Mouse (Mus musculus): Measurements from ENCODE around the gene Tmem253. TPM values are rescaled to one million over a fixed set of nuclear protein-coding genes. Genes with fewer than 3 reads are reported as not detected.
A peak's percentile ranks its signal among the peaks of the same experiment; 100 is the strongest.

Tmem253 gene
- polyA plus RNA-seq, 1 experiment: 0.27 TPM

DNA sequence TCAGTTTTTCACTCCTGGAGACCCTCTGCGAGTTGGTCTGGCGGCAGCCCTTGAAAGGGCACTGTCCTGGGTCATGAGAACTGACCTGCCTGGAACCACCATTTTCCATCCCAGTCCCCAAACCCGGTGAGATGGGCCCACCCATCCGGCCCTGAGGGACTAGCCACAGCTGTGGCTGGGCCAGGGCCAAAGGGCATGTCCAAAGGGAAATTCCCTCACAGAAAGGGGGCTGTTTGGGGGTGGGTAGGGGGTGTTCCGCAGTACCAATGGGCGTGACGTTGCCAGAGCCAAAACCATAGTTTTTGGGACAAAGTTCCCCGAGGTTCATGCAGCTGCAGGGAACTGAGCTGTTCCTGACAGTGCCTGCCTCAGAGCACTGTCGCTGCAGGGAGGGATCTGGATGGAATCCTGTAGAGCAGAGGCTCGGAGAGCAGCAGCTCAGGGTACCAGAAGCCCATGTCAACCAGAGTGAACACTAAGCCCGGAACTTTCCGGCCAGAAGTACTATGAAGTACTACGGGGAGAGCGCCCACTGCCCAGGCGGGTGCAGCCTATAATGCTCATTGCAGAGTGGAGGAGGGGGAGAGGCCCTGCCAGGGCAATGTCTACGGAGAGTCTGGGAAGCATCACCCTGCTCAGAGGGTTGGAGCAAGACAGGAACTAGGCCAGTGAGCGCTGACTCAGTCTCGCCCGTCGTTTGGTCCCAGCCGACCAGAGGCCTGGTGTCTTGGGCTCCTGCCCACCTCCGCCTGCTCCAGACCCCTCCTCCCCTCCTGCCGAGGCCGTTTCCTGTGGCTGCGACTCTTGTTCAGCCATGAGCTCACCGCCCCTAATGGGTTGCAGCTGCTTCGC lies 29.9 kb upstream of the Tmem253 start:
- DNase-seq (ENCODE audit: low read depth in 1 of 2, low spot score in 2 of 2): no peak
- WGBS: 8% methylated on average over 27 of the region's 27 CpGs
- TF ChIP-seq CTCF (IDR thresholded peaks at IDR 0.05; ENCODE audit: extremely low read depth, insufficient read depth, insufficient read length, insufficient replicate concordance) (no peak), POLR2A (IDR thresholded peaks at IDR 0.05; ENCODE audit: low read depth, low read length) (no peak)
- Histone ChIP-seq H3K4me1 (ENCODE audit: control insufficient read depth, insufficient read depth, insufficient read length) (peaks cover 12% of the 10 kb centered on the region), H3K27ac (ENCODE audit: insufficient read depth, low read length) (0 out of 2 replicates have a peak overlapping the region, but pooled peaks have one; percentile 6), H3K27me3 (ENCODE audit: control insufficient read depth, insufficient read depth, low read length) (peaks cover 8% of the 10 kb centered on the region; the same call in 1 of the 2 replicates), H3K4me3 (ENCODE audit: extremely low read depth, insufficient read depth, insufficient read length) (peak overlapping the region; percentile 62), H3K36me3 (ENCODE audit: control insufficient read depth, insufficient read depth, low read length) (no peaks in the 10 kb centered on the region)

- TF ChIP-seq CTCF (IDR thresholded peaks at IDR 0.05; ENCODE audit: extremely low read depth, insufficient read depth, insufficient read length, insufficient replicate concordance) (no peak), POLR2A (IDR thresholded peaks at IDR 0.05; ENCODE audit: low read depth, low read length) (no peak)
- H3K27ac ChIP-seq (ENCODE audit: insufficient read depth, low read length): no peak overlapping the region
- H3K4me3 ChIP-seq (ENCODE audit: extremely low read depth, insufficient read depth, insufficient read length): no peak overlapping the region
- H3K36me3 ChIP-seq (ENCODE audit: control insufficient read depth, insufficient read depth, low read length): no peaks in the 10 kb centered on the region
- peaks cover 8% of the 10 kb centered on the region; the same call in 1 of the 2 replicates for H3K27me3 ChIP-seq (ENCODE audit: control insufficient read depth, insufficient read depth, low read length)
- peaks cover 12% of the 10 kb centered on the region for H3K4me1 ChIP-seq (ENCODE audit: control insufficient read depth, insufficient read depth, insufficient read length)
- DNase-seq (ENCODE audit: low read depth in 1 of 2, low spot score in 2 of 2): no peak
- 33% methylated on average over 7 of the region's 7 CpGs for WGBS
Measured at GRCm38 (mm10) chr14:51986153-51986505, 29.3 kb upstream of the Tmem253 start.

DNA sequence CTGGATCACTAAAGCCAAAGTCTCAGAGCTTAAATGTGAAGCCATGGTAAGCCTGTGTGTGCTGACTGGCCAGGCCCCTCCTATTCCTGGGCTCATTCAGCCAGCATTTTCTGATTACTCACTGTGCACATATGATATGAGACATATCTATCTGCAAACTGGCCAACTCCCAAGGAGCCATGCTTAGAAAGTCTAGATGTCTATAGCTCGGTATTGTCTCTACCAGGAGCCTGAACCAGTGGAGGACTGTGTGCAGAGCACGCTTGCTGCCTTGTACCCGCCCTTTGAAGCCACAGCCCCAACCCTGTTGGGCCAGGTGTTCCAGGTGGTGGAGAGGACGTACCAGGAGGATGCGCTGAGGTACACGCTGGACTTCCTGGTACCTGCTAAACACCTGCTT lies 28.3 kb upstream of the Tmem253 start:
- Histone ChIP-seq H3K36me3 (ENCODE audit: control insufficient read depth, insufficient read depth, low read length) (no peaks in the 10 kb centered on the region), H3K27me3 (ENCODE audit: control insufficient read depth, insufficient read depth, low read length) (peaks cover 8% of the 10 kb centered on the region; the same call in 1 of the 2 replicates), H3K4me3 (ENCODE audit: extremely low read depth, insufficient read depth, insufficient read length) (no peak overlapping the region), H3K4me1 (ENCODE audit: control insufficient read depth, insufficient read depth, insufficient read length) (peaks cover 12% of the 10 kb centered on the region), H3K27ac (ENCODE audit: insufficient read depth, low read length) (no peak overlapping the region)
- no peak for DNase-seq (ENCODE audit: low read depth in 1 of 2, low spot score in 2 of 2)
- TF ChIP-seq POLR2A (IDR thresholded peaks at IDR 0.05; ENCODE audit: low read depth, low read length) (no peak), CTCF (IDR thresholded peaks at IDR 0.05; ENCODE audit: extremely low read depth, insufficient read depth, insufficient read length, insufficient replicate concordance) (no peak)
- 79% methylated on average over 6 of the region's 6 CpGs for WGBS

DNA sequence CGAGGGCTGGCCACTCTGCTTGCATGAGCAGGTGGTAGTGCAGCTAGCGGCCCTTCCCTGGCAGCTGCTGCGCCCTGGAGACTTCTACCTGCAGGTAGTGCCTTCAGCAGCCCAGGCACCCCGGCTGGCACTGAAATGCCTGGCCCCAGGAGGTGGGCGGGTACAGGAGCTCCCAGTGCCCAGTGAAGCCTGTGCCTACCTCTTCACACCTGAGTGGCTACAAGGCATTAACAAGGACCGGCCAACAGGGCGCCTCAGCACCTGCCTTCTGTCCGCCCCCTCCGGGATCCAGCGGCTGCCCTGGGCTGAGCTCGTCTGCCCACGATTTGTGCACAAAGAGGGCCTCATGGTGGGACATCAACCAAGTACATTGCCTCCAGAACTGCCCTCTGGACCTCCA lies 26.7 kb upstream of the Tmem253 start:
- WGBS: 88% methylated on average over 12 of the region's 12 CpGs
- DNase-seq (ENCODE audit: low read depth in 1 of 2, low spot score in 2 of 2): no peak
- no peak overlapping the region for H3K27ac ChIP-seq (ENCODE audit: insufficient read depth, low read length)
- H3K27me3 ChIP-seq (ENCODE audit: control insufficient read depth, insufficient read depth, low read length): peaks cover 8% of the 10 kb centered on the region; the same call in 1 of the 2 replicates
- TF ChIP-seq CTCF (IDR thresholded peaks at IDR 0.05; ENCODE audit: extremely low read depth, insufficient read depth, insufficient read length, insufficient replicate concordance) (no peak), POLR2A (IDR thresholded peaks at IDR 0.05; ENCODE audit: low read depth, low read length) (no peak)
- H3K4me1 ChIP-seq (ENCODE audit: control insufficient read depth, insufficient read depth, insufficient read length): peaks cover 12% of the 10 kb centered on the region
- no peaks in the 10 kb centered on the region for H3K36me3 ChIP-seq (ENCODE audit: control insufficient read depth, insufficient read depth, low read length)
- no peak overlapping the region for H3K4me3 ChIP-seq (ENCODE audit: extremely low read depth, insufficient read depth, insufficient read length)

- Histone ChIP-seq H3K4me1 (ENCODE audit: control insufficient read depth, insufficient read depth, insufficient read length) (peaks cover 8% of the 10 kb centered on the region), H3K27ac (ENCODE audit: insufficient read depth, low read length) (no peak overlapping the region), H3K4me3 (ENCODE audit: extremely low read depth, insufficient read depth, insufficient read length) (no peak overlapping the region), H3K36me3 (ENCODE audit: control insufficient read depth, insufficient read depth, low read length) (no peaks in the 10 kb centered on the region), H3K27me3 (ENCODE audit: control insufficient read depth, insufficient read depth, low read length) (peaks cover 3% of the 10 kb centered on the region; the same call in 1 of the 2 replicates)
- no peak for DNase-seq (ENCODE audit: low read depth in 1 of 2, low spot score in 2 of 2)
- no peak for TF ChIP-seq CTCF (IDR thresholded peaks at IDR 0.05; ENCODE audit: extremely low read depth, insufficient read depth, insufficient read length, insufficient replicate concordance)
- TF ChIP-seq POLR2A (IDR thresholded peaks at IDR 0.05; ENCODE audit: low read depth, low read length): no peak
- WGBS: 32% methylated on average over 12 of the region's 12 CpGs
Measured at GRCm38 (mm10) chr14:51989461-51989970, 25.9 kb upstream of the Tmem253 start.

GRCm38 (mm10) chr14:51994453-51994852 lies 21.0 kb upstream of the Tmem253 start:
- DNase-seq (ENCODE audit: low read depth in 1 of 2, low spot score in 2 of 2): no peak
- Histone ChIP-seq H3K4me3 (ENCODE audit: extremely low read depth, insufficient read depth, insufficient read length) (no peak overlapping the region), H3K36me3 (ENCODE audit: control insufficient read depth, insufficient read depth, low read length) (no peaks in the 10 kb centered on the region), H3K27ac (ENCODE audit: insufficient read depth, low read length) (no peak overlapping the region), H3K27me3 (ENCODE audit: control insufficient read depth, insufficient read depth, low read length) (no peaks in the 10 kb centered on the region), H3K4me1 (ENCODE audit: control insufficient read depth, insufficient read depth, insufficient read length) (no peaks in the 10 kb centered on the region)
- 87% methylated on average over 4 of the region's 4 CpGs for WGBS
- TF ChIP-seq CTCF (IDR thresholded peaks at IDR 0.05; ENCODE audit: extremely low read depth, insufficient read depth, insufficient read length, insufficient replicate concordance): no peak
- TF ChIP-seq POLR2A (IDR thresholded peaks at IDR 0.05; ENCODE audit: low read depth, low read length): no peak
